Mouse (Mus musculus) limb, embryonic 15.5 days (tissue): Measurements from ENCODE around the gene Gm732. TPM values are rescaled to one million over a fixed set of nuclear protein-coding genes. Genes with fewer than 3 reads are reported as not detected.

ENCODE experiments used
- ATAC-seq: fragments of 200-750 bp; cut with Nextera tagmentation; 2 replicates; pipeline ENCODE4 v1.8.0; 2017; ENCODE audit warnings: low read depth, moderate TSS enrichment; ENCODE audit not compliant: insufficient number of reproducible peaks, low FRiP score, low TSS enrichment
- H3K27ac ChIP-seq: fragments of 300-500 bp; sonication (generic); 2 replicates; pipeline ENCODE4 v1.5.1; 2015; ENCODE audit warnings: moderate library complexity, mild to moderate bottlenecking, inconsistent platforms
- H3K27me3 ChIP-seq: fragments of 300-500 bp; sonication (generic); 2 replicates; pipeline ENCODE4 v1.6.1; 2015; ENCODE audit warnings: inconsistent platforms
- H3K36me3 ChIP-seq: fragments of 300-500 bp; sonication (generic); 2 replicates; pipeline ENCODE4 v1.6.1; 2015; ENCODE audit warnings: inconsistent platforms
- H3K4me1 ChIP-seq: fragments of 300-500 bp; sonication (generic); 2 replicates; pipeline ENCODE4 v1.6.1; 2015; ENCODE audit warnings: inconsistent platforms
- H3K4me2 ChIP-seq: fragments of 300-500 bp; sonication (generic); 2 replicates; pipeline ENCODE4 v1.6.1; 2015; ENCODE audit warnings: mild to moderate bottlenecking, inconsistent platforms
- H3K4me3 ChIP-seq: fragments of 300-500 bp; sonication (generic); 2 replicates; pipeline ENCODE4 v1.5.1; 2015; ENCODE audit warnings: mild to moderate bottlenecking, inconsistent platforms
- H3K9ac ChIP-seq: fragments of 300-500 bp; sonication (generic); 2 replicates; pipeline ENCODE4 v1.6.1; 2015; ENCODE audit warnings: inconsistent platforms
- H3K9me3 ChIP-seq: fragments of 300-500 bp; sonication (generic); 2 replicates; pipeline ENCODE4 v1.6.1; 2016; ENCODE audit warnings: inconsistent platforms
- WGBS: fragments of 180-500 bp; shearing (Covaris S2); methylation state at CpG from one replicate; pipeline ENCODE4 v1.1.7; 2015; 5-methylcytosine and 5-hydroxymethylcytosine counted together
- polyA plus RNA-seq: library from polyadenylated mRNA; unstranded; fragments of >200 nt; fragmentation: Nextera tagmentation; extraction: Ambion mirVana; gene quantifications from 2 replicates; pipeline ENCODE4 v1.2.1, GENCODE M21; 2015

Gene Gm732
- not detected in 2 replicates for polyA plus RNA-seq

GRCm38 (mm10) chrX:107948365-107948764 lies at the start of gene Gm732:
TSS of gene Gm732 (minus strand) at chrX:107948465.
- H3K4me3 ChIP-seq = no peak within 1 kb of the TSS
- H3K4me2 ChIP-seq = no peak within 1 kb of the TSS
- ATAC-seq = no peak
- H3K9ac ChIP-seq = no peak within 1 kb of the TSS
- H3K4me1 ChIP-seq = no peaks in the 10 kb centered on the region
- no peaks in the 10 kb centered on the region for H3K9me3 ChIP-seq
- 73% methylated on average over 1 of the region's 1 CpGs for WGBS
- H3K27me3 ChIP-seq = no peaks in the 10 kb centered on the region
- no peaks in the 10 kb centered on the region for H3K36me3 ChIP-seq
- H3K27ac ChIP-seq = no peak within 1 kb of the TSS

Other genes with a start within 250 kb of the Gm732 start
- not detected in 2 replicates for gene Tent5d, start 155.9 kb downstream of the Gm732 start, polyA plus RNA-seq
- 9.6 and 11.4 TPM in 2 replicates for gene 2610002M06Rik, start 132.1 kb downstream of the Gm732 start, polyA plus RNA-seq